Mouse (Mus musculus): ENCODE measurements around the gene Gnaq.

The Gnaq gene

GRCm38 (mm10) chr19:16315525-16315924, 182.9 kb downstream of the Gnaq start:
- in situ Hi-C loops (cut with MboI, MseI): no loop called here

- in situ Hi-C loops (cut with MboI, MseI): no loop called here
These were observed 185.6 kb downstream of the Gnaq start for GRCm38 (mm10) chr19:16318128-16318811.

- in situ Hi-C loops (cut with MboI, MseI): no loop called here
These were observed 187.4 kb downstream of the Gnaq start for GRCm38 (mm10) chr19:16319986-16320385.

GRCm38 (mm10) chr19:16322986-16323385, 190.4 kb downstream of the Gnaq start:
- in situ Hi-C loops (cut with MboI, MseI): no loop called here

- in situ Hi-C loops (cut with MboI, MseI): no loop called here
These were observed 191.6 kb downstream of the Gnaq start for GRCm38 (mm10) chr19:16324239-16324638.

- in situ Hi-C loops (cut with MboI, MseI): no loop called here
These were observed 193.3 kb downstream of the Gnaq start for GRCm38 (mm10) chr19:16325911-16326310.

GRCm38 (mm10) chr19:16327401-16328073, 194.9 kb downstream of the Gnaq start:
- in situ Hi-C loops (cut with MboI, MseI): no loop called here

- in situ Hi-C loops (cut with MboI, MseI): no loop called here
These were observed 195.6 kb downstream of the Gnaq start for GRCm38 (mm10) chr19:16328074-16328850.

- in situ Hi-C loops (cut with MboI, MseI): no loop called here
These were observed 196.4 kb downstream of the Gnaq start for GRCm38 (mm10) chr19:16329056-16329455.

GRCm38 (mm10) chr19:16329648-16330047, 197.0 kb downstream of the Gnaq start:
- in situ Hi-C loops (cut with MboI, MseI): no loop called here

GRCm38 (mm10) chr19:16330161-16330560, 197.5 kb downstream of the Gnaq start:
- in situ Hi-C loops (cut with MboI, MseI): no loop called here

- in situ Hi-C loops (cut with MboI, MseI): no loop called here
These were observed 198.4 kb downstream of the Gnaq start for GRCm38 (mm10) chr19:16331047-16331446.

- in situ Hi-C loops (cut with MboI, MseI): loop anchor here (5.0 kb wide), 2 partner anchors 201 to 286 kb away; no protein-coding TSS in a partner anchor
These were observed 205.4 kb downstream of the Gnaq start for GRCm38 (mm10) chr19:16337866-16338530.

- in situ Hi-C loops (cut with MboI, MseI): loop anchor here (5.0 kb wide), 2 partner anchors 203 to 288 kb away; no protein-coding TSS in a partner anchor
These were observed 207.4 kb downstream of the Gnaq start for GRCm38 (mm10) chr19:16339954-16340586.

GRCm38 (mm10) chr19:16342702-16343101, 210.1 kb downstream of the Gnaq start:
- in situ Hi-C loops (cut with MboI, MseI): no loop called here

- in situ Hi-C loops (cut with MboI, MseI): no loop called here
These were observed 212.9 kb downstream of the Gnaq start for GRCm38 (mm10) chr19:16345516-16345915.

GRCm38 (mm10) chr19:16347037-16347436, 214.4 kb downstream of the Gnaq start:
- in situ Hi-C loops (cut with MboI, MseI): no loop called here

GRCm38 (mm10) chr19:16353701-16354136, 221.1 kb downstream of the Gnaq start:
- in situ Hi-C loops (cut with MboI, MseI): loop anchor here (25.0 kb wide), 1 partner anchor 434 kb away; the partner anchor contains the start of gene Vps13a

GRCm38 (mm10) chr19:16358148-16358547, 225.5 kb downstream of the Gnaq start:
- in situ Hi-C loops (cut with MboI, MseI): loop anchor here (5.0 to 25.0 kb wide), 2 partner anchors 239 to 429 kb away; partner anchors contain the start of gene Vps13a

- in situ Hi-C loops (cut with MboI, MseI): loop anchor here (5.0 to 25.0 kb wide), 2 partner anchors 238 to 428 kb away; partner anchors contain the start of gene Vps13a
These were observed 226.3 kb downstream of the Gnaq start for GRCm38 (mm10) chr19:16358905-16359304.
